Mouse (Mus musculus): ENCODE measurements around the gene Tmem248. TPM values are rescaled to one million over a fixed set of nuclear protein-coding genes. Genes with fewer than 3 reads are reported as not detected.
A peak's percentile ranks its signal among the peaks of the same experiment; 100 is the strongest.

Tmem248 gene
- polyA plus RNA-seq, 1 experiment from 2014 or later: 62.9 TPM

- TF ChIP-seq CTCF (IDR thresholded peaks at IDR 0.05): peak; percentile 45
- no peak for DNase-seq (ENCODE audit: low read depth, low spot score)
- no peaks in the 10 kb centered on the region for H3K27me3 ChIP-seq
- no peak for ATAC-seq
- ChIA-PET CTCF (interaction anchor here (0.8 to 1.2 kb wide), 2 partner anchors 16 to 56 kb away, joined by 4 read pairs; no protein-coding TSS in a partner anchor), POLR2A (no interaction called here)
- in situ Hi-C loops (cut with MboI; ENCODE audit: low pct_unique_long_range_greater_than_20kb): loop anchor here (5.0 to 25.0 kb wide), 2 partner anchors 585 to 760 kb away; partner anchors contain the start of gene Sfswap
Observed at GRCm38 (mm10) chr5:130272344-130272743, 55.5 kb downstream of the Tmem248 start.

- ChIA-PET POLR2A (no interaction called here), CTCF (interaction anchor here (0.8 to 1.2 kb wide), 2 partner anchors 16 to 55 kb away, joined by 4 read pairs; no protein-coding TSS in a partner anchor)
- no peak for DNase-seq (ENCODE audit: low read depth, low spot score)
- ATAC-seq: no peak
- H3K27me3 ChIP-seq: no peaks in the 10 kb centered on the region
- no peak for TF ChIP-seq CTCF (IDR thresholded peaks at IDR 0.05)
- in situ Hi-C loops (cut with MboI; ENCODE audit: low pct_unique_long_range_greater_than_20kb): loop anchor here (5.0 to 25.0 kb wide), 2 partner anchors 584 to 761 kb away; partner anchors contain the start of gene Sfswap
Observed at GRCm38 (mm10) chr5:130273046-130273445, 56.2 kb downstream of the Tmem248 start.

- no peak for ATAC-seq
- ChIA-PET CTCF (interaction anchor here (0.8 to 2.9 kb wide), 9 partner anchors 9 to 581 kb away, joined by 3 to 8 read pairs (median 4); no protein-coding TSS in a partner anchor), POLR2A (no interaction called here)
- no peak for DNase-seq (ENCODE audit: low read depth, low spot score)
- TF ChIP-seq CTCF (IDR thresholded peaks at IDR 0.05): peak; percentile 71
- H3K27me3 ChIP-seq: no peaks in the 10 kb centered on the region
- in situ Hi-C loops (cut with MboI; ENCODE audit: low pct_unique_long_range_greater_than_20kb): no loop called here
Observed at GRCm38 (mm10) chr5:130275509-130275908, 58.6 kb downstream of the Tmem248 start.

GRCm38 (mm10) chr5:130278011-130278472, 61.2 kb downstream of the Tmem248 start:
- in situ Hi-C loops (cut with MboI; ENCODE audit: low pct_unique_long_range_greater_than_20kb): no loop called here
- ChIA-PET POLR2A (no interaction called here), CTCF (interaction anchor here (0.9 kb wide), 1 partner anchor 19 kb away, joined by 3 read pairs; no protein-coding TSS in a partner anchor)
- no peaks in the 10 kb centered on the region for H3K27me3 ChIP-seq
- TF ChIP-seq CTCF (IDR thresholded peaks at IDR 0.05): no peak
- ATAC-seq (no peak), DNase-seq (ENCODE audit: low read depth, low spot score) (no peak)

GRCm38 (mm10) chr5:130283079-130283732, 66.3 kb downstream of the Tmem248 start:
- ChIA-PET POLR2A (no interaction called here), CTCF (interaction anchor here (1.7 kb wide), 1 partner anchor 11 kb away, joined by 3 read pairs; no protein-coding TSS in a partner anchor)
- H3K27me3 ChIP-seq: no peaks in the 10 kb centered on the region
- no peak for ATAC-seq
- TF ChIP-seq CTCF (IDR thresholded peaks at IDR 0.05): no peak
- no peak for DNase-seq (ENCODE audit: low read depth, low spot score)
- in situ Hi-C loops (cut with MboI; ENCODE audit: low pct_unique_long_range_greater_than_20kb): no loop called here

- no peak for DNase-seq (ENCODE audit: low read depth, low spot score)
- in situ Hi-C loops (cut with MboI; ENCODE audit: low pct_unique_long_range_greater_than_20kb): no loop called here
- CTCF ChIA-PET: interaction anchor here (1.7 kb wide), 1 partner anchor 8 kb away, joined by 6 read pairs; no protein-coding TSS in a partner anchor
- no peaks in the 10 kb centered on the region for H3K27me3 ChIP-seq
- POLR2A ChIA-PET: no interaction called here
- no peak for ATAC-seq
- no peak for TF ChIP-seq CTCF (IDR thresholded peaks at IDR 0.05)
Observed at GRCm38 (mm10) chr5:130288106-130288505, 71.2 kb downstream of the Tmem248 start.

GRCm38 (mm10) chr5:130290242-130290641, 73.4 kb downstream of the Tmem248 start:
- ChIA-PET CTCF (interaction anchor here (1.4 to 1.6 kb wide), 3 partner anchors 9 to 563 kb away, joined by 3 to 5 read pairs (median 4); no protein-coding TSS in a partner anchor), POLR2A (no interaction called here)
- no peak for TF ChIP-seq CTCF (IDR thresholded peaks at IDR 0.05)
- H3K27me3 ChIP-seq: no peaks in the 10 kb centered on the region
- in situ Hi-C loops (cut with MboI; ENCODE audit: low pct_unique_long_range_greater_than_20kb): no loop called here
- no peak for ATAC-seq
- DNase-seq (ENCODE audit: low read depth, low spot score): no peak

- no peaks in the 10 kb centered on the region for H3K27me3 ChIP-seq
- CTCF ChIA-PET: interaction anchor here (1.1 to 1.4 kb wide), 2 partner anchors 9 to 15 kb away, joined by 3 to 5 read pairs; no protein-coding TSS in a partner anchor
- POLR2A ChIA-PET: no interaction called here
- ATAC-seq (no peak), DNase-seq (ENCODE audit: low read depth, low spot score) (no peak)
- in situ Hi-C loops (cut with MboI; ENCODE audit: low pct_unique_long_range_greater_than_20kb): no loop called here
- TF ChIP-seq CTCF (IDR thresholded peaks at IDR 0.05): no peak
Observed at GRCm38 (mm10) chr5:130290775-130291174, 73.9 kb downstream of the Tmem248 start.

GRCm38 (mm10) chr5:130292976-130293375, 76.1 kb downstream of the Tmem248 start:
- CTCF ChIA-PET: no interaction called here
- POLR2A ChIA-PET: no interaction called here
- ATAC-seq (peak; percentile 76), DNase-seq (ENCODE audit: low read depth, low spot score) (peak; percentile 30)
- no peak for TF ChIP-seq CTCF (IDR thresholded peaks at IDR 0.05)
- H3K27me3 ChIP-seq: no peaks in the 10 kb centered on the region
- in situ Hi-C loops (cut with MboI; ENCODE audit: low pct_unique_long_range_greater_than_20kb): no loop called here

Other genes starting within 250 kb of the Tmem248 start
- 63.8 TPM for gene Gusb, start 214.0 kb upstream of the Tmem248 start, polyA plus RNA-seq (2021)
- gene Asl, start 187.8 kb upstream of the Tmem248 start, polyA plus RNA-seq (2021): 83.6 TPM
- 39.7 TPM for gene Crcp, start 187.8 kb upstream of the Tmem248 start, polyA plus RNA-seq (2021)
- 18.3 TPM for gene Tpst1, start 143.8 kb upstream of the Tmem248 start, polyA plus RNA-seq (2021)
- 5.1 TPM for gene Kctd7, start 72.2 kb upstream of the Tmem248 start, polyA plus RNA-seq (2021)
- gene Rabgef1, start 45.3 kb upstream of the Tmem248 start, polyA plus RNA-seq (2021): 33.6 TPM
- gene Sbds, start 38.4 kb downstream of the Tmem248 start, polyA plus RNA-seq (2021): 93.7 TPM
- 34.0 TPM for gene Tyw1, start 38.5 kb downstream of the Tmem248 start, polyA plus RNA-seq (2021)
- gene Caln1, start 152.4 kb downstream of the Tmem248 start, polyA plus RNA-seq (2021): not detected
- not detected for gene A330070K13Rik, start 167.6 kb downstream of the Tmem248 start, polyA plus RNA-seq (2021)